Mouse (Mus musculus) cortical plate, adult 2 months (tissue): ENCODE measurements around the gene Mars.

Experiments
- CTCF ChIP-seq: fragments of 200-500 bp; IDR thresholded peaks from 2 replicates; pipeline ENCODE4 v1.5.1; 2011; ENCODE audit warnings: mild to moderate bottlenecking, control low read depth, low read length; ENCODE audit not compliant: insufficient read depth; ENCODE audit errors: extremely low read depth
- POLR2A ChIP-seq: fragments of 200-500 bp; IDR thresholded peaks from 2 replicates; pipeline ENCODE4 v1.6.1; 2011; ENCODE audit warnings: mild to moderate bottlenecking, low read length, control low read depth; ENCODE audit not compliant: insufficient read depth; ENCODE audit errors: extremely low read depth

DNA sequence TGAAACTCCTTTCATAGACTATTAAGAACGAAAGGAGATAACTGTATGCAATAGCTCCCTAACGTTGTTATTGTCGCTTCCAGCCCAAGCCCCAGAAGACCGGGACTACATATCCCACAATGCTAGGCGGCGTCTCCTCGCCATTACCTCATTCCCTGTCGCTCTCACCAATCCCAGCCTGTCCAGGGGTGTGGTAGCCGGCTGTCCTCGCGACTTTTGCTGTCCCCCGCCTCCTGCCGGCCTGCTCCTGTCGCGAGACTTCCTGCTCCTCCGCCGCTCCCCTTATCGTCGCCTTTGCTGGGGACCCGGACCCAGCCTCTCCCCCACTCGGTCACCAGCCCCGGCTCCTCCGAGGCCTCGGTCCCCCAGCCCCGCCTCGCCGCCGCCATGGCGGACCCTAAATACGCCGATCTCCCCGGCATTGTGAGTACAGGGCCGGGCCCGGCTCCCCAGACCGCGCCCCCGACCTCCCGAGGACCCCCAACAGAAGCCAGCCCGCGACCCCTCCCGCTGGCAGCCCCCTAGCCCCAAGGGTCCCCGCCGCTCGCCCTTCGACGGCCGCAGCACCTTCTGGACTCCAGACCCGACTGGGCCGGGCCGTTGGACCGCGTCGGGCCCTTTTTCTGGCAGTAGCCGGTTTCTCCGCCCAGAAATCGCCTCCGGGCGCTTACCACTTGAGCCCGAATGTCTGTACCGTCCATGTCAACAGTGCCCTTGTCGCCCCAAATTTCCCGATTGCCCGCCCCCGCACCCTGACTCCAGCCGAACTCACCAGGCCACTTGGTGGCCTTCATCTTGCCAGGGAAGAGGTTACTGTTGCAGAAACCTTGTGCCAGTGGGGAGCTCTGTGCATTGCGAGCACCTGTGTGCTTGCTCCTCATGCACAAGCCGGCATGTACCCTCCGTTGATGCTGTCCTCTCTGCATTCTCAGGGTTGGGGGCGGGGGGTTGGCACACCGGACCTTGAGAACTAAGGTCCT, 45.2 kb downstream of the Mars start, which contains the start of gene Dctn2:
- TF ChIP-seq CTCF (no peak), POLR2A (no peak; the same call in 1 of the 2 replicates)
